Mouse (Mus musculus) cortical plate, adult 2 months (tissue): ENCODE results near the gene 1700023F06Rik.

Source experiments
- CTCF ChIP-seq: fragments of 200-500 bp; IDR thresholded peaks from 2 replicates; pipeline ENCODE4 v1.5.1; 2011; ENCODE audit warnings: mild to moderate bottlenecking, control low read depth, low read length; ENCODE audit not compliant: insufficient read depth; ENCODE audit errors: extremely low read depth
- POLR2A ChIP-seq: fragments of 200-500 bp; IDR thresholded peaks from 2 replicates; pipeline ENCODE4 v1.6.1; 2011; ENCODE audit warnings: mild to moderate bottlenecking, low read length, control low read depth; ENCODE audit not compliant: insufficient read depth; ENCODE audit errors: extremely low read depth

DNA sequence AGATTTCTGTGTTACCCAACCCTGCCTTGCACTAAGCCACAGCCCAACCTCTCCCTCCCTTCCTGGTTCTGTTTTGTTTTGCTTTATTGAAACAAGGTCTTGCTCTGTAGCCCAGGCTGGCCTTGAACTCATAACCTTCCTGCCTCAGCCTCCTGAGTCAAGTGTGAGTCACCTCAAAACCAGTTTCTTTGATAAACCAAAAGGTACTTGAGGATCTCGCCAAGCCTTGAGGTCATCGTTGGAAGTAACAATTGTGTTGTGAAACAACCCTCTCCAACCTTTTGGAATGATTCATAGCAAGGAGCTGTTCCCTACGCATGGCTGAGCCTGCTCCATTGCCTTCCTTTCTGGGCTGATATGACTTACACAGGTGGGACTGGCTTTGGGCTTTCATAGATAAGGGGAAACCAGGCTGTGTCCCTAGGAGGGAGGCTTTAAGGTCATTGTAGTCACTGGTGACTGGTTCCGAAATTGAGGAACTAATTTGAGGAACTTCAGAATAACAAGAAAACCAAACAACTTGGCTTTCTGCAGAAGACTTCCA is 49.7 kb upstream of the 1700023F06Rik start:
- TF ChIP-seq POLR2A, result no peak
- no peak for TF ChIP-seq CTCF
